Mouse (Mus musculus) MEL (cell line): ENCODE results near the gene Cdc20.

Source experiments
- BHLHE40 ChIP-seq: IDR thresholded peaks from 2 replicates; pipeline ENCODE4 v1.6.1; 2012; ENCODE audit warnings: low read depth, mild to moderate bottlenecking, inconsistent platforms, low read length, improper control_type of control experiment, borderline replicate concordance
- CTCF ChIP-seq, 3 experiments: IDR thresholded peaks in 2 of 3; conservative IDR thresholded peaks in 1 of 3; 2 replicates each; pipeline ENCODE4 v1.5.1; 2011 to 2012; ENCODE audit warnings: low read length in 3 of 3, low read depth in 2 of 3, mild to moderate bottlenecking in 2 of 3, improper control_type of control experiment in 1 of 3, inconsistent platforms in 1 of 3, mixed read lengths in 1 of 3, moderate library complexity in 1 of 3; ENCODE audit not compliant: control insufficient read depth in 1 of 3, insufficient read depth in 1 of 3, poor library complexity in 1 of 3, severe bottlenecking in 1 of 3
- E2F4 ChIP-seq: IDR thresholded peaks from 2 replicates; pipeline ENCODE4 v1.6.1; 2011; ENCODE audit warnings: low read depth, low read length, improper control_type of control experiment, borderline replicate concordance
- EP300 ChIP-seq, 2 experiments: IDR thresholded peaks; 2 replicates each; pipeline ENCODE4 v1.6.1; 2011; ENCODE audit warnings: improper control_type of control experiment in 2 of 2, low read length in 2 of 2, low read depth in 1 of 2, mild to moderate bottlenecking in 1 of 2
- MAFK ChIP-seq: IDR thresholded peaks from 2 replicates; pipeline ENCODE4 v1.6.1; 2011; ENCODE audit warnings: low read depth, mild to moderate bottlenecking, low read length, improper control_type of control experiment, borderline replicate concordance
- POLR2A ChIP-seq, 2 experiments: IDR thresholded peaks; 2 replicates each; pipeline ENCODE4 v1.6.1; 2011 to 2012; ENCODE audit warnings: low read length in 2 of 2, mild to moderate bottlenecking in 2 of 2, control low read depth in 1 of 2, improper control_type of control experiment in 1 of 2, low read depth in 1 of 2, moderate library complexity in 1 of 2; ENCODE audit not compliant: control insufficient read depth in 1 of 2, insufficient read depth in 1 of 2, poor library complexity in 1 of 2
- POLR2AphosphoS2 ChIP-seq: IDR thresholded peaks from 2 replicates; pipeline ENCODE4 v1.6.1; 2011; ENCODE audit warnings: low read length, improper control_type of control experiment
- POLR2AphosphoS5 ChIP-seq: IDR thresholded peaks from 2 replicates; pipeline ENCODE4 v1.6.1; 2012; ENCODE audit warnings: low read depth, borderline replicate concordance, mild to moderate bottlenecking, inconsistent platforms, low read length, moderate library complexity, mixed read lengths
- RCOR1 ChIP-seq: IDR thresholded peaks from 2 replicates; pipeline ENCODE4 v1.6.1; 2012; ENCODE audit warnings: low read depth, mild to moderate bottlenecking, inconsistent platforms, low read length, improper control_type of control experiment
- TCF12 ChIP-seq: IDR thresholded peaks from 2 replicates; pipeline ENCODE4 v1.6.1; 2014; ENCODE audit warnings: low read depth, mild to moderate bottlenecking, inconsistent platforms, low read length, improper control_type of control experiment, moderate library complexity
- USF1 ChIP-seq: IDR thresholded peaks from 2 replicates; pipeline ENCODE4 v1.6.1; 2014; ENCODE audit warnings: low read depth, mild to moderate bottlenecking, inconsistent platforms, low read length, improper control_type of control experiment, moderate library complexity
- ZC3H11A ChIP-seq: IDR thresholded peaks from 2 replicates; pipeline ENCODE4 v1.6.1; 2012; ENCODE audit warnings: low read depth, mild to moderate bottlenecking, inconsistent platforms, low read length, improper control_type of control experiment
- ZKSCAN1 ChIP-seq: IDR thresholded peaks from 2 replicates; pipeline ENCODE4 v1.6.1; 2012; ENCODE audit warnings: low read depth, mild to moderate bottlenecking, inconsistent platforms, low read length, improper control_type of control experiment, moderate library complexity

GRCm38 (mm10) chr4:118413553-118413952 lies 23.6 kb downstream of the Cdc20 start:
- no peak for TF ChIP-seq CTCF (IDR thresholded peaks at IDR 0.05 in 2 of 3, conservative IDR thresholded peaks at IDR 0.05 in 1 of 3; ENCODE audit: control insufficient read depth in 1 of 3, insufficient read depth in 1 of 3, low read depth in 2 of 3, low read length in 3 of 3, poor library complexity in 1 of 3, severe bottlenecking in 1 of 3)
- TF ChIP-seq POLR2A (IDR thresholded peaks at IDR 0.05; ENCODE audit: control insufficient read depth in 1 of 2, insufficient read depth in 1 of 2, low read depth in 1 of 2, low read length in 2 of 2, poor library complexity in 1 of 2): no peak
- TF ChIP-seq EP300 (IDR thresholded peaks at IDR 0.05; ENCODE audit: low read depth in 1 of 2, low read length in 2 of 2): no peak
- no peak for TF ChIP-seq ZKSCAN1
- TF ChIP-seq E2F4: no peak
- TF ChIP-seq BHLHE40: no peak
- TF ChIP-seq TCF12: no peak
- no peak for TF ChIP-seq ZC3H11A
- no peak for TF ChIP-seq RCOR1
- no peak for TF ChIP-seq USF1
- no peak for TF ChIP-seq POLR2AphosphoS5
- no peak for TF ChIP-seq POLR2AphosphoS2
- no peak for TF ChIP-seq MAFK
